In the genomic region with DNA sequence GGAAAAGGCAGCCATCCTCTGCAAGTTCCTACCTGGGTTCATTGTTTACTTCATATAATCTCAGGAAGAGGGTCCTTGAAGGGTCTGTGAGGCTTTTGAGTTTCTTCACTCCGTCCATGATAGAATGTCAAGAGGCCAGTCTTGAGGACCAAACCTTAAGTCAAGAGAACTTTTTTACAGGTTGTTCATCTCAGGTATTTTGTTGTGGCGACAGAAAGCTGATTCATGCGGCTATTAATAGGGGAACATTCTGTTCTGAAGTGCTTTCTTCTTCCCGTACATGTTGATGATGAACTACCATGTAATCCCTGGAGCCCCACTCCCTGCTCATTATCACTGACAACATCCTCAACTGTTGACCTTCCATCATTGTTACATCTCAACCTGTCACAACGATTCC, we compare ENCODE assay signal across 28 mouse cellular contexts.
"Had no signal": no experiment of that assay in that cellular context is flagged by ENCODE, and none has a peak within 500 bp of the region (broad histone marks: within the 10 kb centered on the region; RNA-seq: fewer than 3 reads in every experiment).

No protein-coding gene starts in this region.

- H3K4me3 ChIP-seq: embryonic facial prominence, embryonic 10.5 days; embryonic facial prominence, embryonic 12.5 days; embryonic facial prominence, embryonic 13.5 days; embryonic facial prominence, embryonic 15.5 days; erythroblast, embryonic 14.5 days; forebrain, embryonic 10.5 days; forebrain, embryonic 12.5 days; forebrain, embryonic 13.5 days; forebrain, embryonic 15.5 days; gastrocnemius, adult 2 months had no signal

- H3K4me1 ChIP-seq: embryonic facial prominence, embryonic 10.5 days; embryonic facial prominence, embryonic 12.5 days; embryonic facial prominence, embryonic 13.5 days; embryonic facial prominence, embryonic 15.5 days; forebrain, embryonic 10.5 days; forebrain, embryonic 12.5 days; forebrain, embryonic 13.5 days; forebrain, embryonic 15.5 days had no signal

- H3K9me3 ChIP-seq: embryonic facial prominence, embryonic 10.5 days; embryonic facial prominence, embryonic 12.5 days; embryonic facial prominence, embryonic 13.5 days; embryonic facial prominence, embryonic 15.5 days; forebrain, embryonic 10.5 days; forebrain, embryonic 12.5 days; forebrain, embryonic 13.5 days; forebrain, embryonic 15.5 days had no signal

- H3K36me3 ChIP-seq: embryonic facial prominence, embryonic 10.5 days; embryonic facial prominence, embryonic 12.5 days; embryonic facial prominence, embryonic 13.5 days; embryonic facial prominence, embryonic 15.5 days; forebrain, embryonic 10.5 days; forebrain, embryonic 12.5 days; forebrain, embryonic 15.5 days had no signal

- H3K4me2 ChIP-seq: embryonic facial prominence, embryonic 12.5 days; embryonic facial prominence, embryonic 13.5 days; embryonic facial prominence, embryonic 15.5 days; forebrain, embryonic 12.5 days; forebrain, embryonic 13.5 days; forebrain, embryonic 15.5 days had no signal

- H3K27me3 ChIP-seq: embryonic facial prominence, embryonic 12.5 days; embryonic facial prominence, embryonic 13.5 days; embryonic facial prominence, embryonic 15.5 days; forebrain, embryonic 12.5 days; forebrain, embryonic 13.5 days; forebrain, embryonic 15.5 days had no signal

- H3K27ac ChIP-seq: embryonic facial prominence, embryonic 10.5 days; embryonic facial prominence, embryonic 12.5 days; embryonic facial prominence, embryonic 13.5 days; embryonic facial prominence, embryonic 15.5 days; forebrain, embryonic 10.5 days; forebrain, embryonic 12.5 days; forebrain, embryonic 13.5 days; forebrain, embryonic 15.5 days; gastrocnemius, adult 2 months had no signal

- DNase-seq: cerebellum, adult 2 months; cerebellum, adult 8-10 months; cerebellum, adult 9-10 months; cerebellum, adult 9-11 months; cerebellum, postnatal 10 days; cerebellum, postnatal 14 days; cerebellum, postnatal 25 days; cerebellum, postnatal 36 days; embryo, embryonic 11 days; forebrain, postnatal 0 days; gastrocnemius, adult 2 months; gastrocnemius, postnatal 10 days; gastrocnemius, postnatal 14 days; gastrocnemius, postnatal 25 days; gastrocnemius, postnatal 36 days; heart, adult 11 months; heart, adult 18-20 months had no signal

- ATAC-seq: forebrain, embryonic 13.5 days; forebrain, embryonic 14.5 days; forebrain, embryonic 15.5 days; forebrain, embryonic 16.5 days; forebrain, postnatal 0 days had no signal

- H3K9ac ChIP-seq: embryonic facial prominence, embryonic 12.5 days; embryonic facial prominence, embryonic 13.5 days; embryonic facial prominence, embryonic 15.5 days; forebrain, embryonic 12.5 days; forebrain, embryonic 13.5 days; forebrain, embryonic 15.5 days; forebrain, postnatal 0 days had no signal
